Mouse (Mus musculus) cortical plate, adult 2 months (tissue): Measurements from ENCODE around the gene Nfyc.

Experiments
- CTCF ChIP-seq: fragments of 200-500 bp; IDR thresholded peaks from 2 replicates; pipeline ENCODE4 v1.5.1; 2011; ENCODE audit warnings: mild to moderate bottlenecking, control low read depth, low read length; ENCODE audit not compliant: insufficient read depth; ENCODE audit errors: extremely low read depth
- POLR2A ChIP-seq: fragments of 200-500 bp; IDR thresholded peaks from 2 replicates; pipeline ENCODE4 v1.6.1; 2011; ENCODE audit warnings: mild to moderate bottlenecking, low read length, control low read depth; ENCODE audit not compliant: insufficient read depth; ENCODE audit errors: extremely low read depth

GRCm38 (mm10) chr4:120713021-120713420, 118.4 kb downstream of the Nfyc start:
- TF ChIP-seq CTCF: no peak
- TF ChIP-seq POLR2A: no peak
